Mouse (Mus musculus): ENCODE data around the gene Bcor. TPM values are rescaled to one million over a fixed set of nuclear protein-coding genes. Genes with fewer than 3 reads are reported as not detected.
A peak's percentile ranks its signal among the peaks of the same experiment; 100 is the strongest.

Gene Bcor
- polyA plus RNA-seq, 1 experiment from 2014 or later: 18.1 TPM

DNA sequence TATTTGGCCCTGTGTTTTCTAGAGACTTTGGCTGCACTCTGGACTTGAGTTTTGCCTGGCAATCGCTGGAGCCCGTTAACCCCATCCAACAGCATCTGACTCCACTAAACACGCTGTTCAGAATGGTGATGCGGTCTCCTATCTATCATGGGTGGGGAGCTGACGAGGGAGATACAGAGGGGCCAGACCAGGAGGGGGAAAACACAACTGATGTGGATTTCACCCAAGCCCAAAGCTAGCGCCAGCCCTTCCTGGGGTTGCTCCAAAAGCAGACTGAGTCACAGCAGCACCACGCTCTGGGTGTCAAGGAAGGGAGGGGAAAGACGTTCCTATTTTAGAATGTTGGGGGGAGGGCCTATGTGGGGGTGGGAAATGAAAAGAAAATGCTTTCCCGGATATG is 94.4 kb downstream of the Bcor start:
- ATAC-seq (ENCODE audit: low FRiP score): no peak
- no peak overlapping the region for H3K4me2 ChIP-seq
- H3K9me3 ChIP-seq: no peaks in the 10 kb centered on the region
- H3K4me1 ChIP-seq (replicated peaks): peaks cover 99% of the 10 kb centered on the region
- no peak overlapping the region for H3K4me3 ChIP-seq
- H3K27me3 ChIP-seq: peaks cover 79% of the 10 kb centered on the region
- WGBS: 44% methylated on average over 9 of the region's 9 CpGs
- no peak overlapping the region for H3K9ac ChIP-seq
- H3K36me3 ChIP-seq: no peaks in the 10 kb centered on the region
- no peak overlapping the region for H3K27ac ChIP-seq

DNA sequence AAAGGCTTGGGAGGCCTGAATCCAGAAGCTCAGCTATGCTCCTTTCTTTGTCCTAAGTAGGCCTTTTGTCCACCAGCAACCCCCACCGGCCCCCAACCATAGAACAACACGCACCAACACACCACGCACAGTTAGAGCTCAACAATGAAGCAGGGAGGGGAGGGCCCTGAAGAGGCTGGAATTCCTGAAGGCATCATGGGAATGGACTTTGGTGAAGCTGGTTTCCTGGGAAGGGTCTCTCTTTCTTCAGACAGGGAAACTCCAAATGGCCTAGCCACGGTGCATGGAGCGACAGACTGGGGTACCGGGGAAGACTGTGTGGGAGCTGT is 97.3 kb downstream of the Bcor start:
- peaks cover 78% of the 10 kb centered on the region for H3K4me1 ChIP-seq (replicated peaks)
- H3K27me3 ChIP-seq: peaks cover 52% of the 10 kb centered on the region
- no peak overlapping the region for H3K4me3 ChIP-seq
- H3K9me3 ChIP-seq: no peaks in the 10 kb centered on the region
- H3K36me3 ChIP-seq: peaks cover 9% of the 10 kb centered on the region
- H3K4me2 ChIP-seq: peak overlapping the region; percentile 27
- 13% methylated on average over 6 of the region's 6 CpGs for WGBS
- no peak for ATAC-seq (ENCODE audit: low FRiP score)
- H3K9ac ChIP-seq: peak overlapping the region; percentile 39; the same call in 1 of the 2 replicates
- peak overlapping the region; percentile 76 for H3K27ac ChIP-seq

DNA sequence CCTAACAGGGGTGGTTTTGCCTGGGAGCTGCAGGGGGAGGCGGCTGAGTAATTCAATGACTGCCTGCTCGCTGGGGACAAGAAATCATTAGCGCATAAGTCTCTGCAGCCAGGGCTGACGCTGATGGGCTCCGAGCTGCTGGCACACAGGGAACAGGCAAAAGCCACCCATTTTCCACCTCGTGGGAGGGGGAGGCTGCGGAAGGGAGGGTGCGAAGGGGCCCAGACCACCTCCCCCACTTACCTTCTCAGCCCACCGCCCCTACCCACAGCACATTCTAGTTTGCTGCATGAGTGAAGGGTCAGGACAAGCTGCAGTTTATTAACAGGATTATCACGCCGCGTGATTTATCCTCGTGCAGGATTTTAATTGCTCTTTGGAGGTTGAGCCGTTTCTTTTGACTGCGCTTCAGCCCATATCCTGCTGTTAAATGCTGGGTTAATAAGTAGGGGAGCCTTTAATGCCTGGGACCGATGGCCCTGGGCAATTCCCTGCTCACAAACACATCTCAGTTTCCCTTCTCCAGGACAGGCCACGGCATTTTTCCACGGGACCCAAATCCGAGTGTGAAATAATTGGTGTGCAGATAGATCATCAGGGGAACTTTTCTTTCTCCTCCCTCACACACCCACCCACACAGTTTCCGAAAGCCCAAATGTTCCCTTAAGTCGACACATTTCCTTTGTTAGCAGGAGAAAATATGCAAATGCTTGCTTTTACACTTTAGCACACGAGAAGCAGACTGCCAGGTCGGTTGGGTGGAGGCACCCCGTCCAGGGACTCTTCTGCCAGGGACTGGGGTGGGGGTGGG is 97.8 kb downstream of the Bcor start:
- H3K27me3 ChIP-seq: peaks cover 48% of the 10 kb centered on the region
- whole genome bisulfite sequencing: 12% methylated on average over 24 of the region's 24 CpGs
- no peak overlapping the region for H3K4me3 ChIP-seq
- peaks cover 72% of the 10 kb centered on the region for H3K4me1 ChIP-seq (replicated peaks)
- no peak for ATAC-seq (ENCODE audit: low FRiP score)
- no peaks in the 10 kb centered on the region for H3K9me3 ChIP-seq
- H3K27ac ChIP-seq: peak overlapping the region; percentile 76
- H3K9ac ChIP-seq: peak overlapping the region; percentile 39; the same call in 1 of the 2 replicates
- H3K4me2 ChIP-seq: peak overlapping the region; percentile 27
- H3K36me3 ChIP-seq: peaks cover 15% of the 10 kb centered on the region

DNA sequence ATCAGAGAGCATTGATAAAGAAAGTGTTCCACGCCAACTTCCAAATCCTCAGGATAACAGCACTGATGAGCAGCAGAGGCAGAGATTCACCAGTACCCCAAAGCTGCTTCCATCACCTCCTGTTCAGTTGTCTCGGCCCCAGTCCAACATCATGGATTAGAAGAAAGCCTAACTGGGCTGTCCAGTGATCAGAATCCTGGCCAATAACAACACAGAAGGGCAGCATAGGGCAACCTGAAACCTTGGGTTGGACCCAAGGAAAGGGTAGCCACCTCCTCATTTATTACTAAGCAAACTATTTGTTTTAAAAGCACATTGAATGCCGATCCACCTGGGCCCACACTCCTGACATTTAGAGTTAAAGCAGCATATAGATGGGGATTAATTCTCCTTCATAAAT is 99.3 kb downstream of the Bcor start:
- no peak for ATAC-seq (ENCODE audit: low FRiP score)
- no peak overlapping the region for H3K4me2 ChIP-seq
- no peaks in the 10 kb centered on the region for H3K9me3 ChIP-seq
- WGBS: 82% methylated on average over 3 of the region's 3 CpGs
- no peak overlapping the region for H3K9ac ChIP-seq
- H3K4me3 ChIP-seq: no peak overlapping the region
- H3K27me3 ChIP-seq: peaks cover 35% of the 10 kb centered on the region
- H3K27ac ChIP-seq: no peak overlapping the region
- peaks cover 26% of the 10 kb centered on the region for H3K36me3 ChIP-seq
- peaks cover 58% of the 10 kb centered on the region for H3K4me1 ChIP-seq (replicated peaks)

DNA sequence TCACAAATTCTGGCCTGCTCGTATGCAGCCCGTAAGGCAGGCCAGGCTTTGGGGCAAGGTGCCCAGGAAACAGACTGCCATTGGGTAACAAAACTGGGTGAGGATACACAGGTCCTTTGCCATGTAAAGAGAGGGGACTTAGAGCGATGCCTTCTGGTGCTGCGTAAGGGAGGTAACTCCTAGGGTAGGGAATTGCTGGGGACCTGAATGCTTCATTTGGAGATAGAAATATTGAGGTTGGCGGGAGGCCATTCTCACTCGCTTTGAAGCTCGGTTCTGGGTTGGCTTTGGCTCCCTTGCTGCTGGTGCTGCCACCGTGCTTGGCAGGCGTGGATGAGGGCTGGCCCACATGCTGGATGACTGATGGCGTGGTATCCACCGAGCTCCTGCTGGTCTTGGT is 102.9 kb downstream of the Bcor start:
- peaks cover 26% of the 10 kb centered on the region for H3K4me1 ChIP-seq (replicated peaks)
- H3K27me3 ChIP-seq: 0 out of 2 replicates have a peak, but pooled peaks cover 3% of the 10 kb centered on the region
- H3K4me2 ChIP-seq: no peak overlapping the region
- H3K9me3 ChIP-seq: no peaks in the 10 kb centered on the region
- H3K36me3 ChIP-seq: peaks cover 34% of the 10 kb centered on the region
- WGBS: 89% methylated on average over 11 of the region's 11 CpGs
- no peak for ATAC-seq (ENCODE audit: low FRiP score)
- H3K4me3 ChIP-seq: no peak overlapping the region
- no peak overlapping the region for H3K9ac ChIP-seq
- no peak overlapping the region for H3K27ac ChIP-seq

DNA sequence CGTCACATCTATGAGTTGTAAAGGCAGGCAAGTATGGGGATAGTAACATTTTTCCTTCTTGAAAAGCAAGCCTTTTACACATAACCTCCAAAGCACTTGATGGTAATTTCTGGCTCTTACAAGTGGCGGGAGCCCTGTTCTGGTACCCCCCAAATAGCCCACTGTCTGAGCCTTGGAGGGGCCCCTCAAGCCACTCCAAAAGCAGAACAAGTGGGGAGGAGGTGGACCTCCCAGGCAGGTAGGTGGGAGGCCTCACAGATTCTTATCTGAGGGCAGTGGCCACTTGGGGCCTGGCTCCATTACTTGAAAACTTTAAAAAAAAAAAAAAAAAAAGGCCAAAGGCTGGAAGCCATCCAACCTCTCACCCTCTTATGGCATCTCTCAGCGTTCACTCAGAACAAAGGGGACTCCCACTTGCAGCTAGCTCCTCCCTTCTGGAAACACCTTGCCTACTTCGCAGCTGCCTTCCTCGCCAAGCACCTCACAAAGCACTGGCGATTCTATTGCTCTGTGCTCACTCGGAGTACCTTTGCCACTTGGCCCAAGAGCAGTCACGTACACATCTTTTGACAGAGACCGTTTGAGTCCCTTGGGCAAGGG is 106.7 kb downstream of the Bcor start:
- Histone ChIP-seq H3K4me1 (replicated peaks) (peaks cover 19% of the 10 kb centered on the region), H3K36me3 (peaks cover 30% of the 10 kb centered on the region), H3K4me3 (no peak overlapping the region), H3K9me3 (no peaks in the 10 kb centered on the region), H3K27ac (no peak overlapping the region), H3K4me2 (no peak overlapping the region), H3K9ac (no peak overlapping the region), H3K27me3 (0 out of 2 replicates have a peak, but pooled peaks cover 3% of the 10 kb centered on the region)
- no peak for ATAC-seq (ENCODE audit: low FRiP score)
- 79% methylated on average over 9 of the region's 9 CpGs for WGBS

DNA sequence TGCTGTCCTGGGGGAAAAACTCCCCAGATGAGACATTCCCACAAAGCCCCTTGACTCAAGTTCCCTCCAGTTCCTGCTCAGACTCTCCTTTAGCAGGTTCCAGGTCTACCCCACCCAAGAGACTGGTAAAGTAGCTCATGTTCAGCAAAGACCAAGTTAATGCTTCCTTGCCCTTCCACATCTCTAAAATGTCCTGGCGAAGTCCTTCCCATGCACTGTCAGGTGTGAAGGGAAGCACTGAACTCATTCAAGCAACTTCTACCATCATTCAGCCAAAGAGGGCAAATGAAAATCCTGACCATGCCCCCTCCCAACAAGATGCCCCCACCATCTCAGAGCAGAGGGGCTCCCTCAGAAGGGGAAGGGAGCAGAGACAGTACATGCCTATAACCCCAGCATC is 107.5 kb downstream of the Bcor start:
- no peak for ATAC-seq (ENCODE audit: low FRiP score)
- peaks cover 22% of the 10 kb centered on the region for H3K36me3 ChIP-seq
- no peaks in the 10 kb centered on the region for H3K9me3 ChIP-seq
- H3K4me2 ChIP-seq: no peak overlapping the region
- 96% methylated on average over 1 of the region's 1 CpGs for WGBS
- peaks cover 10% of the 10 kb centered on the region for H3K27me3 ChIP-seq
- H3K4me3 ChIP-seq: no peak overlapping the region
- peaks cover 26% of the 10 kb centered on the region for H3K4me1 ChIP-seq (replicated peaks)
- H3K27ac ChIP-seq: no peak overlapping the region
- no peak overlapping the region for H3K9ac ChIP-seq

DNA sequence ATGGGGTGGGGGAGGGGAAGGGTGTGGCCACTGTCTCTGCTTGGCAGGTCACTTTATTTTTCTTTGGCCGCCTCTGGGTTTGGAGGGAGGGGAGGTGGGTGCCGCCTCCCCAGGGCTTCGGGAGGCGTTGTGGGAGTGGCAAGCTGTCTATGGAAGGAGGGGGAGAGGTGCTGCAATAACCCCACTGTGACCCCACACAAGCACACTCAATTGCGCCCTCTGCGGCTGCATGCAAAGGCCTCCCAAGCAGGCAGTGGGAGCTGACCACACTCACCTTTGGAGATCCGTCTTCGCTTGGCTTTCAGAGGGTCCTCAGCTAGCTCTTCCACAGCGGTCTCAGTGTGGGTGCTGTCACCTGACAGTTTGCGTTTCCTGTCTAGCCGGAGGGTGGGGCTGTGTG is 111.4 kb downstream of the Bcor start:
- Histone ChIP-seq H3K27me3 (peaks cover 23% of the 10 kb centered on the region), H3K4me3 (no peak overlapping the region), H3K36me3 (peaks cover 14% of the 10 kb centered on the region), H3K4me1 (replicated peaks) (peaks cover 36% of the 10 kb centered on the region), H3K27ac (no peak overlapping the region), H3K9ac (no peak overlapping the region), H3K9me3 (no peaks in the 10 kb centered on the region), H3K4me2 (no peak overlapping the region)
- ATAC-seq (ENCODE audit: low FRiP score): no peak
- 52% methylated on average over 11 of the region's 11 CpGs for WGBS

DNA sequence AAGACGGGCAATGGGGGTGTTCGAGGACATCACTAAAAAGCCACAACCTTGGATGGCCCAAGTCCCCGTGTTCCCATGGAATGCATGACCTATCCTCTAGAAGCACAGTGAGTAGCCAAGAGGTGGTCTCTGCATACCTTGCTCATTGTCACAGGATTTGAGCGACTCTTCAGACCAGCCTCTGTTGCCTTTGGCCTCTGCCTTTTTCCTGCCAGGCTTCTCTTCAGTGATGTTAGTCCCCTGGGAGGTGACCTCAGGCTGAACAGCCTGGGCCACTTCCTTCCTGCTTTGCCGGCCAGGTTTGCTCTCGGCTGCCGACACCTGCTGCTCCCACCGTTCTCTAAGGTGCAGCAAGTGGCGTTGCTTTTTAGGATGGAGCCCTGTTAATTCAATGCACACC is 112.0 kb downstream of the Bcor start:
- peaks cover 42% of the 10 kb centered on the region for H3K4me1 ChIP-seq (replicated peaks)
- no peak overlapping the region for H3K4me2 ChIP-seq
- H3K27ac ChIP-seq: peak overlapping the region; percentile 67
- 34% methylated on average over 9 of the region's 9 CpGs for WGBS
- H3K9ac ChIP-seq: no peak overlapping the region
- peaks cover 14% of the 10 kb centered on the region for H3K36me3 ChIP-seq
- ATAC-seq (ENCODE audit: low FRiP score): no peak
- H3K27me3 ChIP-seq: peaks cover 23% of the 10 kb centered on the region
- H3K9me3 ChIP-seq: no peaks in the 10 kb centered on the region
- no peak overlapping the region for H3K4me3 ChIP-seq

DNA sequence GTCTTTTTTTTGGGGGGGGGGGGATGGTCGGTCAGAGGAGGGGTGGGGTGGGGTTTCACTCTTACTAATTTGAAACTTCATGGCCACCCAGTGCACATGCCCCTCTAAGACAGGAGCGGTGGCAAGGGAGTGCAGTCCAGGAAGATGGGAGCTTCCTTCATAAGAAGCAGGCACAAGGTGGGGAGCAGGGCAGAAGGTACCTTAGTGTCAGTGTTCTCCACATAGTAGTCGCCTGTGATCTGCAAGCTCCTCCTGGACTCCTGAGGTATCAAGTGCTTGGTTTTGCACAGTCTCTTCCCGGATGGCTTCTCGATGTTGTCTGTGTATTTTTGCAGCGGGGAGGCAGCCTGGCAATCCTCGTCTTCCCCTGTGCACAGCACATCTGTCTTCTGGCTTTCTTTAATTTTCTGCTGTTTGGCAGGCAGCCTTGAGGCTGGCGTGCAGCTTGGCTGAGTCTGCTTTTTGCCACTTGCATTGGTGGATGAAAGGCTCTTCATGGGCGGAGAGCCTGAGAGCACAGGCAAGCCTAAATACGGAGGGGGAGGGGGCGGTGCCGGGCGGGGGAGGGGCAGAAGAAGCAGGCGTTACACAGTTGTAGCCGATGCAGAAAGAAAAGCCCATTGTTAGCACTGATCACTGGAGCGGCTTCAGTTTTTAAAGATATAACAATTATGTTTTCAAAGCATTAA is 112.8 kb downstream of the Bcor start:
- H3K4me2 ChIP-seq: no peak overlapping the region
- H3K4me3 ChIP-seq: no peak overlapping the region
- peaks cover 39% of the 10 kb centered on the region for H3K4me1 ChIP-seq (replicated peaks)
- ATAC-seq (ENCODE audit: low FRiP score): peak; percentile 54; the same call in 1 of the 2 replicates
- WGBS: 27% methylated on average over 16 of the region's 16 CpGs
- no peaks in the 10 kb centered on the region for H3K9me3 ChIP-seq
- H3K27me3 ChIP-seq: peaks cover 23% of the 10 kb centered on the region
- peaks cover 14% of the 10 kb centered on the region for H3K36me3 ChIP-seq
- peak overlapping the region; percentile 67 for H3K27ac ChIP-seq
- no peak overlapping the region for H3K9ac ChIP-seq

DNA sequence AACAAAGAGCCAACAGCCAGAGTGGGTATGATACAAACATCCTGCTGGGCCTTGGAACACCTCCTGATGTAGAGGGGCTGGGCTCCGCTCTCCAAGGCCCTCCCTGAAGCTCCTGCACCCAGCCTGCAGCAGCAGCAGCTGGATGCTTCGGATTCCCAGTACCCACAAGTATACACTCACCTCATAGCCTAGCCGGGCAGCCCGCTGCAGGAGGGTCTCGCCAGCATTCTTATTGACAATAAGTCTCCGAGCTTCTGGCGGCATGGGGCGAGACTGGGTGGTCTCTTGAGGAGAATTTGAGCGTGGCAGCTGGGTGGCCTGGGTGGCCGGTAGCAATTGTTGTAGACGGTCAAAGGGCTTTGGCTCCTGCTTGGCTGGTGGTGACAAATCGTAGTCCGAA is 113.5 kb downstream of the Bcor start:
- no peak overlapping the region for H3K27ac ChIP-seq
- ATAC-seq (ENCODE audit: low FRiP score): no peak
- no peak overlapping the region for H3K4me2 ChIP-seq
- peaks cover 14% of the 10 kb centered on the region for H3K36me3 ChIP-seq
- 27% methylated on average over 13 of the region's 13 CpGs for WGBS
- H3K27me3 ChIP-seq: peaks cover 23% of the 10 kb centered on the region
- no peaks in the 10 kb centered on the region for H3K9me3 ChIP-seq
- H3K9ac ChIP-seq: no peak overlapping the region
- H3K4me1 ChIP-seq (replicated peaks): peaks cover 32% of the 10 kb centered on the region
- no peak overlapping the region for H3K4me3 ChIP-seq

DNA sequence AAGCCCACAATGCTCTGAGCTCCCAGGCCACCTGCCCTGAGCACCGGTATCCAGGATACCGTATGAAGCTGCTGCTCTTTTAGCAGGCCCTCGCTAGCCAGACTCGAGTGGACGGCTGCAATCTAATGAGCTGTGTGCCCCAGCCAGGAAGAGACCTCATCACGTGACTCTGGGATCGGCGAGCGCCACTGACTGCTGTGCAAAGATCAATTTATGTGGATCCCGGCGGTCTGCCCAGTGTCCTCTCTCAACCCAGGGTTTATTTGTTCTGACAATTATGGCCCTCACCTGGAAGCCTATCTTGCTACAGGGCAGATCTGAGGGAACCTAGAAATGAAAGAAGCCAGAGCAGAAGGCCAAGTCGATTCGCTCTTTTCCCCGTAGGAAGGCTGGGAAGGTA is 116.8 kb downstream of the Bcor start:
- Histone ChIP-seq H3K4me1 (replicated peaks) (peaks cover 23% of the 10 kb centered on the region), H3K27ac (no peak overlapping the region), H3K4me3 (no peak overlapping the region), H3K36me3 (peaks cover 45% of the 10 kb centered on the region), H3K9me3 (no peaks in the 10 kb centered on the region), H3K4me2 (no peak overlapping the region), H3K27me3 (peaks cover 19% of the 10 kb centered on the region), H3K9ac (no peak overlapping the region)
- no peak for ATAC-seq (ENCODE audit: low FRiP score)
- WGBS: 68% methylated on average over 14 of the region's 14 CpGs

Data from hindbrain, embryonic 13.5 days (tissue).